Mouse (Mus musculus) heart, postnatal 0 days (tissue): ENCODE results near the gene Txndc16.

ENCODE experiments used
- CTCF ChIP-seq: IDR thresholded peaks from 2 replicates; pipeline ENCODE4 v1.5.1; 2016; ENCODE audit warnings: antibody characterized with exemption, control low read depth, low read depth
- EP300 ChIP-seq: IDR thresholded peaks from 2 replicates; pipeline ENCODE4 v1.6.1; 2016; ENCODE audit warnings: antibody characterized with exemption, low read depth

GRCm38 (mm10) chr14:45190999-45191398 is 29.1 kb downstream of the Txndc16 start:
- no peak for TF ChIP-seq CTCF
- TF ChIP-seq EP300, result no peak
